Mouse (Mus musculus) limb, embryonic 12.5 days (tissue): ENCODE measurements around the gene Olfr221. TPM values are rescaled to one million over a fixed set of nuclear protein-coding genes. Genes with fewer than 3 reads are reported as not detected.
A peak's percentile ranks its signal among the peaks of the same experiment; 100 is the strongest.

Experiments
- ATAC-seq: fragments of 200-750 bp; cut with Nextera tagmentation; 2 replicates; pipeline ENCODE4 v1.8.0; 2017; ENCODE audit warnings: low read depth, moderate TSS enrichment; ENCODE audit not compliant: insufficient number of reproducible peaks, insufficient read depth, low FRiP score, low TSS enrichment
- H3K27ac ChIP-seq: fragments of 300-500 bp; sonication (generic); 2 replicates; pipeline ENCODE4 v1.5.1; 2016; ENCODE audit warnings: mild to moderate bottlenecking, moderate library complexity
- H3K27me3 ChIP-seq: fragments of 300-500 bp; sonication (generic); 2 replicates; pipeline ENCODE4 v1.6.1; 2016; ENCODE audit warnings: mild to moderate bottlenecking, moderate library complexity
- H3K36me3 ChIP-seq: fragments of 300-500 bp; sonication (generic); 2 replicates; pipeline ENCODE4 v1.6.1; 2016; ENCODE audit warnings: mild to moderate bottlenecking, moderate library complexity
- H3K4me1 ChIP-seq: fragments of 300-500 bp; sonication (generic); replicated peaks from 2 replicates; pipeline ENCODE4 v1.6.1; 2016
- H3K4me2 ChIP-seq: fragments of 300-500 bp; sonication (generic); 2 replicates; pipeline ENCODE4 v1.6.1; 2016; ENCODE audit warnings: mild to moderate bottlenecking, moderate library complexity
- H3K4me3 ChIP-seq: fragments of 300-500 bp; sonication (generic); replicated peaks from 2 replicates; pipeline ENCODE4 v1.5.1; 2016; ENCODE audit warnings: mild to moderate bottlenecking
- H3K9ac ChIP-seq: fragments of 300-500 bp; sonication (generic); replicated peaks from 2 replicates; pipeline ENCODE4 v1.6.1; 2016; ENCODE audit warnings: mild to moderate bottlenecking, moderate library complexity
- H3K9me3 ChIP-seq: fragments of 300-500 bp; sonication (generic); 2 replicates; pipeline ENCODE4 v1.6.1; 2016; ENCODE audit warnings: mild to moderate bottlenecking, moderate library complexity
- WGBS: fragments of 180-500 bp; shearing (Covaris S2); methylation state at CpG from one replicate; pipeline ENCODE4 v1.1.7; 2016; 5-methylcytosine and 5-hydroxymethylcytosine counted together
- polyA plus RNA-seq: library from polyadenylated mRNA; unstranded; fragments of >200 nt; fragmentation: Nextera tagmentation; extraction: Ambion mirVana; gene quantifications from 2 replicates; pipeline ENCODE4 v1.2.1, GENCODE M21; 2016

Olfr221 gene
- polyA plus RNA-seq, 1 experiment from 2014 or later = not detected

DNA sequence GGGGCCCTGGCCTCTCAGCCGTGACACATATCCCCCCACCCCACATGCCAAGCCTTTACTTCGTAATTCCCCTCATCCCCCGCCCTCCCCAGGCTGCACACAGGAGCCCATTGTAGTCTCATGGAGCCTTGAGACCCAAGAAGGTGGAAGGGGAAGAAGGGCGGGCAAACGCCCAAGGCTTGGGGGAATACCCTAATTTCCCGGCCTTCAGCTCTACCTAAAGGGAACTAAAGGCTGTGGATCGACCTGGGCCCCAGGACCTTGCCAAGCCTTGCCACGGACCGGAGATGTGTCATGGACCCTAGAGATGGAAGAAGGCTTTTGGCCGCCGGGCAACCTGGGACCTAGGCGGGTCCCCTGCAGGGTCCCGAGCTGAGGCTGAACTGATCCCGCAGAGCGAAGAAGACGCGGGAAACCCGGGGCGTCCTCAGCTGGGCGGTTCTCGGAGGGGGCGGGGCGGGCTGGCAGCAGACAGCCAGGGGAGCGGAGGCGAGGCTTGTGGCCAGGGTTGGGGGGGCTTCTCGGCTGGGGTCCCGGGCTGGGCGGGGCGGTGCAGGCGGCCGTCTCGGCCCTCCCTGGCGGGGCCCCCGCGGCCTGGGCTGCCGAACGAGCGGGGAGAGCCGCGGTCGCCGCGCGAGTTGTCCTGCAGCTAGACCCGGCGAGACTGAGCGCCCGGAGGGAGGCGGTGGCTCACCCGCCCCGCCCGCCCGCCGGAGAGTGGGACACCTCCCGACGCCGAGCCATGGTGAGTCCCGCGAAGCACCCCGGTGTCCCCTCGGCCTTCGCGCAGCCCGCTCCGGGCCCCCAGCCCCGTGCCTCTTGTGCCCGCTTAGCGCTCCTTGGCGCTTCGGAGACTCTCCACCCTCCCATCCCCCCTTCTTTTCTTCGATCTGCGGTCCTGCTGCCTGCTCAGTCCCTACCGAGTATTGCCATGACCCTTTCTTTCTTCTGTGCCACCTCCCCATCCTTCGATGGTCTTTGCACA lies 57.7 kb downstream of the Olfr221 start, which contains the start of gene Arhgef40:
Gene Arhgef40 (plus strand): TSS at position 473 of the 985 bp plus-strand sequence.
- peaks cover 35% of the 10 kb centered on the region for H3K4me1 ChIP-seq
- 0% methylated on average over 49 of the region's 74 CpGs for WGBS
- peak within 1 kb of the TSS; percentile 82 for H3K4me2 ChIP-seq
- H3K4me3 ChIP-seq = peak within 1 kb of the TSS; percentile 82
- H3K27ac ChIP-seq = peak within 1 kb of the TSS; percentile 98
- no peaks in the 10 kb centered on the region for H3K27me3 ChIP-seq
- peaks cover 29% of the 10 kb centered on the region for H3K36me3 ChIP-seq
- H3K9ac ChIP-seq = peak within 1 kb of the TSS; percentile 92
- no peaks in the 10 kb centered on the region for H3K9me3 ChIP-seq
- ATAC-seq = peak; percentile 87

Other genes with a start within 250 kb of the Olfr221 start
- gene AY358078, start 242.4 kb downstream of the Olfr221 start, polyA plus RNA-seq = not detected in 2 replicates
- not detected in 2 replicates for gene Ear6, start 188.8 kb downstream of the Olfr221 start, polyA plus RNA-seq
- gene Mettl17, start 157.6 kb downstream of the Olfr221 start, polyA plus RNA-seq = 59.9 and 64.0 TPM in 2 replicates
- gene Slc39a2, start 149.6 kb downstream of the Olfr221 start, polyA plus RNA-seq = 0.48 and 0.74 TPM in 2 replicates
- gene Ndrg2, start 128.3 kb downstream of the Olfr221 start, polyA plus RNA-seq = 35.4 and 35.7 TPM in 2 replicates
- gene Tppp2, start 124.0 kb downstream of the Olfr221 start, polyA plus RNA-seq = not detected in 2 replicates
- not detected in 2 replicates for gene Rnase13, start 119.7 kb downstream of the Olfr221 start, polyA plus RNA-seq
- 241 and 253 TPM in 2 replicates for gene Arhgef40, start 57.7 kb downstream of the Olfr221 start, polyA plus RNA-seq
- 1.00 and 1.2 TPM in 2 replicates for gene Tmem253, start 26.8 kb downstream of the Olfr221 start, polyA plus RNA-seq
- gene Zfp219, start 21.7 kb downstream of the Olfr221 start, polyA plus RNA-seq = 51.7 and 60.9 TPM in 2 replicates
- 852 and 869 TPM in 2 replicates for gene Hnrnpc, start 61.6 kb upstream of the Olfr221 start, polyA plus RNA-seq
- 72.7 and 84.1 TPM in 2 replicates for gene Rpgrip1, start 68.2 kb upstream of the Olfr221 start, polyA plus RNA-seq
- 83.2 and 84.7 TPM in 2 replicates for gene Supt16, start 155.0 kb upstream of the Olfr221 start, polyA plus RNA-seq
- gene Chd8, start 215.3 kb upstream of the Olfr221 start, polyA plus RNA-seq = 49.6 and 53.7 TPM in 2 replicates
- gene Tox4, start 236.7 kb upstream of the Olfr221 start, polyA plus RNA-seq = 47.2 and 51.3 TPM in 2 replicates
- 23.2 and 23.5 TPM in 2 replicates for gene Rab2b, start 237.1 kb upstream of the Olfr221 start, polyA plus RNA-seq